9 mouse cellular contexts compared by ENCODE assay signal in the genomic region with DNA sequence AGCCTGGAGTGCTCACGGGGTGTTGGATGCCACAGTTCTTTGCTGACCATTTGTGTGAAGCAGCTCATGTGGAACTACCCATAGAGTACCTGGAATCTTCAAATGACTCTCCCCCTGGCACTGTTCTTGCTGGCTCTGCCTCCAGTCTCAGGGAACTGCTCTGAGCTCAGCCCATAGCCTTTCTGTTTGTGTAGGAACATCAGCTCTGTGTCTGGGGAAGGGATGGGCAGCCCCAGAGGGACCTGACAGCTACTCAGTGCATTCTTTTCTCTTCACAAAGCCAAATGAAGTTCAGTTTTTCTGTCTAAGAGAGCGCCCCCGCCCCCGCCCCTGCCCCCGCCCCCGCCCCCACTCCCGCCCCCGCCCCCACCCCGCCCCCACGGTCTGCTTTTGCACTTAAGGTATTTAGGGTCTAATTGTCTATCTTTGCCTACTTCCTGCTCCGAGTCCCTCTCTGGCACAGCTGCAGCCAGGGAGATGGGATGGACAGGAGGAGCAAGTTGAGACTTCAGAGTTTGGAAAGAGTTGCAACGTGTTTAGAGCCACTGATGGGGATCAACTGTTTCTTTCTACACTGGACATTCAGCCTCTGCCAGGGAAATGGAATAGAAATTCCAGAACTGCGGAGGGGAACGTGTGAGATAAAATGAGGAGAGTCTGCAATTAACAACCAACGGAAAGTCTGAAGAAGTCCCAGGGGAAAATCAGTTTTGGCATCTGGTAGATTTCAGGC.
A peak's percentile ranks its signal among the peaks of the same experiment; 100 is the strongest.
DNase-seq lines count a peak whose midpoint lies in the region; ATAC-seq and TF ChIP-seq lines count a peak whose summit lies in the region.
"Had no signal": no experiment of that assay in that cellular context is flagged by ENCODE, and none has a peak within 500 bp of the region (broad histone marks: within the 10 kb centered on the region; RNA-seq: fewer than 3 reads in every experiment).

No protein-coding gene starts in this region.

- H3K27me3 ChIP-seq in forebrain, embryonic 12.5 days = no peaks in the 10 kb centered on the region
- H3K27me3 ChIP-seq in forebrain, embryonic 16.5 days (replicated peaks; ENCODE audit: control insufficient read depth, insufficient read depth, low read length) = no peaks in the 10 kb centered on the region
- H3K27me3 ChIP-seq in midbrain, embryonic 10.5 days (ENCODE audit: low read depth, poor library complexity, severe bottlenecking) = peaks cover 12% of the 10 kb centered on the region; the same call in 1 of the 2 replicates
- no peaks in the 10 kb centered on the region for H3K27me3 ChIP-seq in midbrain, postnatal 0 days (ENCODE audit: insufficient read depth, low read length)
- H3K27me3 ChIP-seq in heart, embryonic 13.5 days (replicated peaks) = peaks cover 7% of the 10 kb centered on the region

- H3K27ac ChIP-seq in forebrain, embryonic 12.5 days = no peak overlapping the region
- H3K27ac ChIP-seq in forebrain, embryonic 16.5 days (ENCODE audit: low read length) = no peak overlapping the region
- H3K27ac ChIP-seq in midbrain, embryonic 10.5 days (replicated peaks) = peak overlapping the region; percentile 59; the same call in 1 of the 2 replicates
- no peak overlapping the region for H3K27ac ChIP-seq in midbrain, postnatal 0 days (ENCODE audit: low read depth, low read length)
- no peak overlapping the region for H3K27ac ChIP-seq in heart, embryonic 13.5 days (replicated peaks)
- H3K27ac ChIP-seq: left cerebral cortex, adult 2 months had no signal

- no peak for TF ChIP-seq CTCF in midbrain, postnatal 0 days (IDR thresholded peaks at IDR 0.05)

- DNase-seq in midbrain, embryonic 10.5 days (ENCODE audit: low spot score) = no peak
- no peak for DNase-seq in midbrain, postnatal 0 days (ENCODE audit: low spot score)
- peak; percentile 31 for DNase-seq in skeletal muscle tissue, adult 2 months (ENCODE audit: low read depth, low spot score)
- no peak for DNase-seq in left cerebral cortex, adult 8-10 months (ENCODE audit: low spot score in 2 of 2)
- no peak for DNase-seq in left cerebral cortex, postnatal 14 days (ENCODE audit: low spot score in 2 of 2)

- intact Hi-C loops in left cerebral cortex, postnatal 14 days (cut with DNase I) = no loop called here

- H3K9me3 ChIP-seq in forebrain, embryonic 12.5 days = peaks cover 8% of the 10 kb centered on the region
- H3K9me3 ChIP-seq in forebrain, embryonic 16.5 days (ENCODE audit: control insufficient read depth, low read length) = no peaks in the 10 kb centered on the region
- H3K9me3 ChIP-seq in midbrain, embryonic 10.5 days (replicated peaks) = peaks cover 13% of the 10 kb centered on the region; the same call in 1 of the 2 replicates
- no peaks in the 10 kb centered on the region for H3K9me3 ChIP-seq in midbrain, postnatal 0 days (ENCODE audit: low read length)
- H3K9me3 ChIP-seq in heart, embryonic 13.5 days = peaks cover 5% of the 10 kb centered on the region; the same call in 1 of the 2 replicates

- H3K4me3 ChIP-seq in forebrain, embryonic 12.5 days (replicated peaks) = no peak overlapping the region
- H3K4me3 ChIP-seq in forebrain, embryonic 16.5 days (replicated peaks; ENCODE audit: low read length) = no peak overlapping the region
- no peak overlapping the region for H3K4me3 ChIP-seq in midbrain, embryonic 10.5 days
- no peak overlapping the region for H3K4me3 ChIP-seq in midbrain, postnatal 0 days (ENCODE audit: low read depth, low read length)
- H3K4me3 ChIP-seq in heart, embryonic 13.5 days = no peak overlapping the region
- H3K4me3 ChIP-seq: left cerebral cortex, adult 2 months had no signal

- H3K4me1 ChIP-seq in forebrain, embryonic 12.5 days = peaks cover 13% of the 10 kb centered on the region
- peaks cover 8% of the 10 kb centered on the region; the same call in 1 of the 2 replicates for H3K4me1 ChIP-seq in forebrain, embryonic 16.5 days (replicated peaks; ENCODE audit: control insufficient read depth, insufficient read depth, low read length)
- H3K4me1 ChIP-seq in midbrain, embryonic 10.5 days = peaks cover 21% of the 10 kb centered on the region
- H3K4me1 ChIP-seq in midbrain, postnatal 0 days (ENCODE audit: insufficient read depth, low read length) = no peaks in the 10 kb centered on the region; the same call in 1 of the 2 replicates
- H3K4me1 ChIP-seq in heart, embryonic 13.5 days = peaks cover 22% of the 10 kb centered on the region

- H3K36me3 ChIP-seq in forebrain, embryonic 12.5 days (replicated peaks) = no peaks in the 10 kb centered on the region
- no peaks in the 10 kb centered on the region for H3K36me3 ChIP-seq in forebrain, embryonic 16.5 days (ENCODE audit: control insufficient read depth, insufficient read depth)
- H3K36me3 ChIP-seq in midbrain, embryonic 10.5 days = no peaks in the 10 kb centered on the region
- H3K36me3 ChIP-seq in midbrain, postnatal 0 days (ENCODE audit: insufficient read depth, low read length) = no peaks in the 10 kb centered on the region
- H3K36me3 ChIP-seq in heart, embryonic 13.5 days = no peaks in the 10 kb centered on the region

- 0 out of 2 replicates have a peak overlapping the region, but pooled peaks have one; percentile 11 for H3K4me2 ChIP-seq in forebrain, embryonic 12.5 days
- H3K4me2 ChIP-seq in forebrain, embryonic 16.5 days (ENCODE audit: low read length) = no peak overlapping the region
- H3K4me2 ChIP-seq in midbrain, postnatal 0 days (ENCODE audit: low read depth, low read length, poor library complexity, severe bottlenecking) = no peak overlapping the region
- peak overlapping the region; percentile 48 for H3K4me2 ChIP-seq in heart, embryonic 13.5 days

- ATAC-seq in forebrain, embryonic 12.5 days (ENCODE audit: low FRiP score) = no peak
- no peak for ATAC-seq in forebrain, embryonic 16.5 days
- ATAC-seq in midbrain, postnatal 0 days (ENCODE audit: low FRiP score) = no peak
- ATAC-seq in heart, embryonic 13.5 days (ENCODE audit: extremely low read depth, insufficient number of reproducible peaks, low FRiP score, low TSS enrichment) = no peak

- H3K9ac ChIP-seq in forebrain, embryonic 12.5 days = no peak overlapping the region
- no peak overlapping the region for H3K9ac ChIP-seq in forebrain, embryonic 16.5 days (replicated peaks; ENCODE audit: low read depth, low read length)
- H3K9ac ChIP-seq in midbrain, postnatal 0 days (replicated peaks; ENCODE audit: low read length, poor library complexity, severe bottlenecking) = no peak overlapping the region
- H3K9ac ChIP-seq in heart, embryonic 13.5 days = no peak overlapping the region

- WGBS in forebrain, embryonic 12.5 days = 19% methylated on average over 11 of the region's 15 CpGs
- WGBS in forebrain, embryonic 16.5 days = 15% methylated on average over 15 of the region's 15 CpGs
- WGBS in midbrain, embryonic 10.5 days = 22% methylated on average over 15 of the region's 15 CpGs
- 24% methylated on average over 14 of the region's 15 CpGs for WGBS in midbrain, postnatal 0 days
- WGBS in heart, embryonic 13.5 days = 25% methylated on average over 14 of the region's 15 CpGs

Comparison
In these comparisons a context has a peak if more than half of its experiments do, and no peak if none do; other contexts are left out.
1. H3K4me2 ChIP-seq: peak in forebrain, embryonic 12.5 days (single experiment) and heart, embryonic 13.5 days (single experiment); none in forebrain, embryonic 16.5 days (single experiment) and midbrain, postnatal 0 days (single experiment).